Mouse (Mus musculus): ENCODE data around the gene Ppp1r35.

Ppp1r35 gene

GRCm38 (mm10) chr5:137783901-137784540 is 5.4 kb downstream of the Ppp1r35 start:
- DNase-seq, result peak in 1 of 2 experiments; percentile 20

- peak in 1 of 2 experiments; percentile 21 for DNase-seq
Observed at GRCm38 (mm10) chr5:137784546-137784945, 5.9 kb downstream of the Ppp1r35 start.

- peak in 1 of 2 experiments; percentile 75 for DNase-seq
Observed at GRCm38 (mm10) chr5:137785164-137786031, 6.7 kb downstream of the Ppp1r35 start.

DNA sequence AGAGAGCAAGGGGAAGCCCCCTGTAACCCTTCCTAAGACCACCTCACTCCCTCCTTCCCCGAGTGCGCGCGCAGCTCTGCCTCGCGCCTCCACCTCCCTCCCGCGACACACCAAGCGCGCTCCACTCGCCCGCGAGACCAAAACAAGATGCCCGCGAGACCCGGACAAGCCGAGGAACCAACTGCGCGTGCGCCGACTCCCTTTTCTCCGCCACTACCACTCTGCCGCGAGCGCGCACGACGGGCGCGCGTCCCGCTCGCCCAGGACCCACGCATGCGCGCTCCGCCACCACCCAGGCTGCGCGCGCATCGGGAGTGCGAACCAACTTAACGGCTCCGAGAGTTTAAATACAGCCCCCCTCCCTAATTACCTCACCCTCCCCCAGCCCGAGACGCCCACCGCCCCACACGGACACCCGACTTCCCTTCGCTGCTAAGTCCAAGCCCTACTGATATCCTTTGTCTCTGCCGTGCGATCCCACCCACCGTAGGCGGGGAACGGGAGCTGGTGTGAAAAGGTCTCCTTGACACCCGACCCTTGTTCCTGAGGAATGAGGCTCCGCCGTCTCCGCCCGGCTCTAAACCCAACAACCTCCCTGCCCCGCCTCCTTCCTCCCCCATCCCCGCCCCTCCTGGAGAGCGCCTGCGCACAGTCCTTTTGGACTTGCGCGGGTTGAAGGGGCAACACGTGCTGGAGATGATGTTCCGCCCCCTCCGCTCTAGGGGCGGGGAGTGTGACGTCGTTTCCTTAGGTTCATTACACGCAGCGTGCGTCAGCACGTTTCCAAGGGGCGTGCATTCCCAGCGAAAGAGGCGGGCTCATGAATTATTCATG is 7.7 kb downstream of the Ppp1r35 start:
- peak; percentile 99 to 100 for DNase-seq

DNA sequence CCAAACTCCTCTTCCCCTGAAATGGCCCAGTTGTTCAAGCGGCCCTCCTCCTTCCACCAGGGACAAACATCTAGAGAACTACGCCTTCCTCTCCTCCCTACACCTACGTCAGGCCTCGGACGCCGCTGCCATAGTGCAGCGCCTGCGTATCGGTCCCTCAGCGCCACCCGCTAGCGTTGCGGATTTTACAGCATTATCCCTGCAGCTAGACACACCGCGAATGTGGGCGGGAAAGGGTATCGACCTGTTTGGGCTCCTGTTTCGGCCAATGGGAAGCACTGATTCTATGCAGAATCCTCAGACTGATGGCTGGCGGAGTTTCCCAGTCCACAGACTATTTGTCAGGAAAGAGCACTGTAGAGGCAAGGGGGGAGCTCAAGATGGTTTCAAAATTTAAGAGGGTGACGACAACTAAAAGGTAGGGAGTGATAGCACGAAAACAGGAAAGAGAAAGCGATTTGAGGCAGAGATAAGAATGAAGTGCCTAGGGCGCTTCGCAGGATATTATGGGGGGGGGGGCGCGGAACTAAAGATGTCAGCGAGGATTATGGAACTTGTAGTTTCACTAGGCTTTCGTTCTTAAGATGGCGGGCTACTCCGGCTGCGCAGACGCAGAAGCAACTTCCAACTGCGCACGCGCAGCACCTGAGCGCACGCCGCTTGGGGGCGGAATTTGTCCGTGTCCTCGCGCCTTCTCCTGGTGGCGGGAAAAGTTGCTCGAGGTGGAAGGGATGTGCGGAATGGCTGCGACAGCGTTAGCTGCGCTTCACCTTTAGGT is 8.7 kb downstream of the Ppp1r35 start, which contains the start of the genes Mepce and Zcwpw1:
Mepce (minus strand) TSS at position 505 of the 778 bp plus-strand sequence.
Zcwpw1 (plus strand) TSS at position 648 of the 778 bp plus-strand sequence.
- peak; percentile 98 for DNase-seq

- peak; percentile 19 to 57 for DNase-seq
Observed at GRCm38 (mm10) chr5:137788171-137788570, 9.5 kb downstream of the Ppp1r35 start.

DNA sequence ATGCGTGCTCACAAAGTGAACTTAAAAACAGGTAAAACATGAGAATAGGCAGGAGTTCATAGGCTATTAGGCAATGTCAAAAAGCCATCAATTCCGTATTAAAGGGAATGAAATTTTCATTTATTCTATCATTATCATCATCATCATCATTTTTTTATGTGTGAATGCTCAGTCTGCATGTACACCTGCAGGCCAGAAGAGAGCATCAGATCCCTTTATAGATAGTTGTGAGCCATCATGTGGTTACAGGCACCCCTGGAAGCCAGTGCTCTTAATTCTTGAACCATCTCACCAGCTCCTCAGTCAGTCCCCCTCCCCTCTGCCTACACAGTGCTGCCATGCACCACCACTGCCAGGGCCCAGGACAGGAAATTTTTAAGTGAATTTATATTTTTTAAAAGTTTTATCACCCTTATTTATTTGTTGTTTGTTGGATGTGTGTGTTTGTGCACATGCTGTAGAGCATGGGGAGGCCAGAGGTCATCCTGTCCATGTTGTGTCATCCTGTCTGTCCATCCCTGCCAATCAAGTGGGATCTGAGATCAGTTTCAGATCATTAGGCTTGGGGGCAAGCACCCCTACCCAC is 10.4 kb downstream of the Ppp1r35 start:
- no peak for DNase-seq

- DNase-seq, result no peak
Observed at GRCm38 (mm10) chr5:137791553-137791952, 12.9 kb downstream of the Ppp1r35 start.

DNA sequence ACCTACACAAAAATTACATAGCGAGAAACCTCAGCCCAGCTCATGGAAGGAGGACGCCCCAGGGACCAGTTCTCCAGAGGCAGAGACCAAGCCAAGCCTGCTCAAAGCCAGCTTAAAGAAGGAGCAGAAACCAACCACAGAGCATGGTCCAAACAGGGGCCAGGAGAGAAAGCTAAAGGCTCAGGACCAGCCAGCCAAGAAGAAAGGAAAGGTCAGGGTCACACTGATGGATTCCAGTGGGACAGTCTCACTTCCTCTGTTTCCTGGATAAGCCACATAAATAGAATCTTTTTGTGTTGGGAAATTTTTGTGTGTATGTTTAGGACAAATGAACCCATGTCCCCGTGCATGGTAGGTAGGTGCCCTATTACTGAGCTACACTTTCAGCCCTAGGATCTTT is 18.0 kb downstream of the Ppp1r35 start:
- DNase-seq, result no peak

DNA sequence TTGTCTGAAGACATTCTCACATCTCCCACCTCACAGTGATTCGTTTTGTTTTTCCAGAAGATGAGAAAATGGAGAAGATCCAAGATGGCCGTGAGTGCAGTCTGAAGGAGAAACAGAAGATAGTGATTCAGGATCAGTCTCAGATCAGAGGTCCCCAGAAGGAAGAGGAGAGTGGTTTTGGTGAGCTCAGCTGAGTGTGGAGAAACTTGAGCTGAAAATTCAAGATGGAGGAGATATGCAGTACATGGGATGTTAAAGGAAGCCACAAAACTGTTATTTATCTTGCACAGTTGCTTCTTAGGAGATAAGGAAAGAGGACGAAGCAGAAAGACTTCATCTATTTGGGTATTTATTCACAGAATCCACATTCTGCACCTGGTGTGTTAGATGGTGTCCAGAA is 22.3 kb downstream of the Ppp1r35 start:
- no peak for DNase-seq

DNA sequence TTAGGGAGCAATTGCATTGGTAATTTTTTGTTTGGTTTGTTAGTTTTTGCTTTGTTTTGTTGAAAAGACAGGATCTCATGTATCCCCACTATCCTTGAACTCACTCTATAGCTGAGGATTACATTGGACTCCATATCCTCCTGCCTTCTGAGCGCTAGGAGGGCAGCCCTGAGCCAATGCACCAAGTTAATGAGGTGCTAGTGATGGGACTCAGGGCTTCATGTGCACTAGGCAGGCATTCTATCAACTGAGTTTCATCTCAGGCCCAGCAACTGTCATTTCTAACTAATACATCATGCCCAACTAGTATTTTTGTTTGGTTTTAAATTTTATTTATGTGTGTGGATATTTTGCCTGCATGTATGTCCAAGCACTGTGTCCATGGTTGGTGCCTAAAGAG is 27.5 kb downstream of the Ppp1r35 start:
- DNase-seq, result no peak

GRCm38 (mm10) chr5:137808316-137808715 is 29.7 kb downstream of the Ppp1r35 start:
- DNase-seq, result no peak

DNA sequence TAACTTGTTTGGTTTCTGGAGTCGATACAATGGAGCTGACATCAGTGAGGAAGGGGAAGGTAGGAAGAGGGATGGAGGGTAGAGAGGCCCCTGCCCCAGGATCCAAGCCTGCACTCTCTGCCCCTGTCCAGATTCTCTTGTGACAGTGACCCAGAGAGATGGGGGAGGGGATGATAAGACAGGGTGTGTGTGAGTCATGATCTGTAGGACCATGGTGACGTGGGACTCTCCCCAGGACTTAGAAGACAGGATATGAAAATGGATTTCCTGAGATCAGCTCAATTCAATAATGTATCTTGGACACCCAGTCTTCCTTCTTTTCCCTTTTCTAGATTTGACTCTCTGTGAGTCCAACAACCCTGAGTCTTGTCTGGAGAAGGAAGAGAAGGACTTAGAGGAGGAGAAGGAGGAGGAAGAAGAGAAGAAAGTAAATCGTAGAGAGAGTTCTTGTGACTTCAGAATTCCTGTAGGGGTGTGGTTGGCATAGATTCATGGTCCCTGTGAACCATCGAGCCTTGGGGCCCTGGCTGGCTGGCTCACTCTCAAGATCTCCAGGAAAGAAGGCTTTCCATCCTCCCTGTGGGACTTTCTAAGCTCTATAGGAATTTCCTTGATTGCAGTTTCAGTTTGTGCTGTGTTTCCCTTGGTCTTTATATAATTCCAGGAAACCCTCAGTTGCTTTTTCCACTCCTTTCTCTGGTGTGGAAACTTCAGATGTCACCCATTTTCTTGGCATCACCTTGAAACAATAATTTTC is 39.0 kb downstream of the Ppp1r35 start:
- DNase-seq, result no peak

DNA sequence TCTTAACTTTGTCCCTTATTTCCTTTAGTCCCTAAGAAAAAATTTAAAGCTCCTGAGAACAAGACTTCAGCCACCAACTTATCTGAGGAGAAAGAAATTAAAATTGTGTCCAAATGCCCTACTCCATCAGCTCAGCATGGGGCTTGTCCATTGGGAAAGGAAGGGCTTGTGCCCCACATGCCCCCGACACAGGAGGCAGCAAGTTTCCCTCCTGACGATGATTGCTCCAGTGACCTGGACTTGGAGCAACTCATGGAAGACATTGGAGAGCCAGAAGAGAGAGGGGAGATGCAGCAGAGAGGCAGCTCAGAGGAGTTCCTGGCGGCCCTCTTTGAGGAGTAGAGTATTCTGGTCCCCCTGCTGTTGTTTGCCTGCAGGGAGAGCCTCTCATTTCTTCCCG is 43.5 kb downstream of the Ppp1r35 start:
- DNase-seq, result no peak

- DNase-seq, result peak; percentile 6 to 7
Observed at GRCm38 (mm10) chr5:137822602-137823001, 44.0 kb downstream of the Ppp1r35 start.

DNA sequence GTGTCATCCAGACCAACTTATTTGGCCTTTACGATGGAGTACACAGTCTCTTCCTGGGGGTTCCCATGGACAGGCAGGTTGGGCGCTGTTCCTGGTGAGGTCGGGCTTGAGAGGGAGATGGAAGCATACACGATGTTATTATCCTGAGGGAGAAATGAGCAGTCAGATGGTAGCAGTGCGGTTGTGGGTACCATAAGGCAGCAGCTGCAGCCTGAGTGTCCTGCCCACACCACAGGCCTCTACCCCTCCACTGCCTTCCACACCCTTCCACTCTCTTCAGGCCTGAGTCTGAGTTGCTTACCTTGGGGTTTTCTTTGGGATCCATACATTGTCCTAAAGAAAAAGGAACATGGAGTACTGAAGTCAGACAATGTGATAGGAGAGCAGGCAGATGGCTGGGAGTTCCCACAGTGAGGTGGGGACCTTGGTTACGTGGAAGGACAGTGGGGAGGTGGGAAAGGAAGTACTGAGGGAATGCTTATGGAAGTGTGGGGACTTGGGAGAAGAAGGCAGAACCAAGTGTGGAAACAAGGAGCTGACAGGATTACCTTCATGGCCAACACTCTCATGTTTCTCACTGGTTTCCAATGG is 44.9 kb downstream of the Ppp1r35 start:
- DNase-seq, result no peak

DNA sequence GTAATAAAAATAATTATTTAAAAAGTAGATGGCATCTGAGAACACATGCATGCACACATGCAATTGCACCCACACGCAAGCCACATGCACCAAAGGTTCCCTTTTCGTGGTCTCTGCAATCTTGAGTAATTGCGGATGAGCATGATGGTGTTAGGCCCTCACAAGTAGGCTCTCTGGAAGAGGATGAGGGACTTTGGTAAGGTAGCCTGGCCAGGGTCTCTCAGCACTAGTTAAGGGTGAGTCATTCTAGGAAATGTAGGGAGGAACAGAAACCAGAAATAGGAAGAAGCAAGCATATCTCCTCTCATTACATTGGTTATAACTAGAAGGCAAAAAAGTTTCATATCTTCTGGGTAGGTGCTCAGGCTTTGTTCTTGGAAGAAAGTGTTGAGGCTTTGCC is 46.4 kb downstream of the Ppp1r35 start:
- DNase-seq, result no peak

GRCm38 (mm10) chr5:137825971-137826370 is 47.3 kb downstream of the Ppp1r35 start:
- no peak for DNase-seq

GRCm38 (mm10) chr5:137826421-137826820 is 47.8 kb downstream of the Ppp1r35 start:
- DNase-seq, result no peak

DNA sequence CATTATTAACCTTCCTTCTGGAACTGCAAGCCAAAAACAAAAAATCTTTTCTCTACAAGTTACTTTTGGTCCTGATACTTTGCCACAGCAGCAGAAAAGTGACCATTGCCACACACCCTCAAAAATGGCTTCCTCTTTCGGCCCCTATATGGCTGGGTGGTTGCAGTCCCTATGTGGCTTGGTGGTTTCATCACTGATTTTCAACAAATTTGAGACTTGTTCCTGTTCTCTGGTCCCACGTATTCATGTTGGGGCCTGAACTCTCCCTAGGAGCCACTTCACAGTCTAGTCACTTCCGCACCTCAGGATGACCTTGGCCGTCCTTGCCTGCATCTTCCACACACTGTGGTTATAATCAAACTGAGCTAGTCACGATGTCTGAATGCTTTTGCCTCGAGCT is 50.0 kb downstream of the Ppp1r35 start:
- no peak for DNase-seq
